Mouse (Mus musculus) cortical plate, adult 2 months (tissue): ENCODE measurements around the gene Pbx1.

Source experiments
- CTCF ChIP-seq: fragments of 200-500 bp; IDR thresholded peaks from 2 replicates; pipeline ENCODE4 v1.5.1; 2011; ENCODE audit warnings: mild to moderate bottlenecking, control low read depth, low read length; ENCODE audit not compliant: insufficient read depth; ENCODE audit errors: extremely low read depth
- POLR2A ChIP-seq: fragments of 200-500 bp; IDR thresholded peaks from 2 replicates; pipeline ENCODE4 v1.6.1; 2011; ENCODE audit warnings: mild to moderate bottlenecking, low read length, control low read depth; ENCODE audit not compliant: insufficient read depth; ENCODE audit errors: extremely low read depth

DNA sequence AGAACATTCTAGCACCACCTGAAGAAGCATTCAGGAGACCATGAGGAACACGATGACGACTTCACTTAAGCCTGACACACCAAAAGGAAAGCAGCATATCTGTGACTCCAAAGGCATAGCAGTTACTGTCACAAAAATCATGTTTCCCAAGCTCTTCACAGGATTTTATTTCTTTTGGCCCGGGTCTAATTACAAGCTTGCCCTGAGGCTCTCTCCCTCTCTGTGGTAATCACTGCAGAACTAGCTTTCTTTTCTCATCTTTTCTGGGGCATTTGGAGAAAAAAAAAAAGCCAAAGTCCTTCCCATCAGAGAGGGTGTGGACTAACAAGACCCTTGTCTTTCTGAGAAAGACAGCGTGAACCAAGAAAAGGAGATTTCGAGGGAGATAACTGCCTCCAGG is 87.8 kb downstream of the Pbx1 start:
- TF ChIP-seq POLR2A = no peak
- TF ChIP-seq CTCF = no peak
